19 mouse cellular contexts compared by ENCODE assay signal in the genomic region with DNA sequence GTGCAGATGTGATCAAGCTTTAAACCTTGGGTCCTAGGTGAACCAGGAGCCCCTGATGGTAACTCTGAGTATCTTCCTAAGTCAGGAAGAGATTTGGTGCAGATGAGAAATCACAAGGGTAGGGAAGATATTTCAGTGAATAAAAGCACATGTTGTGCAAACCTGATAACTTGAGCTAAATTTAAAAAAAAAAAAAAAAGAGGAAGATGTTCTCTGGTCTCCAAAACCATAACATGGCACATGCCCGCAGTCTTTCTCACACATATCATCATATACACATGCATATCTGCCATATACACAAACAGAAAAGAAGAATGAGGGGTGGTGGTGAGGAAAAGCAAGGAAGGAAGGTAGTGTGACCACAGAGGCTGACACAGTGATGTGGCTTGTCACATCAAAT.
"Had no signal": no experiment of that assay in that cellular context is flagged by ENCODE, and none has a peak within 500 bp of the region (broad histone marks: within the 10 kb centered on the region; RNA-seq: fewer than 3 reads in every experiment).

No protein-coding gene starts in this region.

- DNase-seq: kidney, adult 2 months; layer of hippocampus, adult 9-11 months; liver, embryonic 13.5 days; lung, adult 2 months; lung, postnatal 14 days; retina, postnatal 1 day; right cerebral cortex, postnatal 25 days; spleen, adult 18-20 months; thymus, adult 18-20 months; thymus, postnatal 14 days; thymus, postnatal 4 days had no signal

- H3K4me1 ChIP-seq: midbrain, embryonic 12.5 days; neural tube, embryonic 13.5 days; stomach, embryonic 15.5 days had no signal

- ATAC-seq: midbrain, embryonic 16.5 days had no signal

- H3K27me3 ChIP-seq: liver, embryonic 13.5 days; midbrain, embryonic 12.5 days; neural tube, embryonic 13.5 days; stomach, embryonic 15.5 days had no signal

- H3K4me3 ChIP-seq: layer of hippocampus, adult 2 months; liver, embryonic 13.5 days; midbrain, embryonic 12.5 days; myocyte; neural tube, embryonic 13.5 days; stomach, embryonic 15.5 days had no signal

- H3K36me3 ChIP-seq: liver, embryonic 13.5 days; midbrain, embryonic 12.5 days; neural tube, embryonic 13.5 days; stomach, embryonic 15.5 days had no signal

- H3K9ac ChIP-seq: liver, embryonic 13.5 days; midbrain, embryonic 12.5 days; neural tube, embryonic 13.5 days; stomach, embryonic 15.5 days had no signal

- H3K4me2 ChIP-seq: liver, embryonic 13.5 days; midbrain, embryonic 12.5 days; neural tube, embryonic 13.5 days; stomach, embryonic 15.5 days had no signal

- H3K27ac ChIP-seq: kidney, postnatal 0 days; layer of hippocampus, adult 2 months; liver, embryonic 13.5 days; macrophage; midbrain, embryonic 12.5 days; neural tube, embryonic 13.5 days; stomach, embryonic 15.5 days had no signal

- H3K9me3 ChIP-seq: liver, embryonic 13.5 days; midbrain, embryonic 12.5 days; neural tube, embryonic 13.5 days; stomach, embryonic 15.5 days had no signal
